Comparison of ENCODE assay signal across 16 mouse cellular contexts in genomic region chr13:52921065-52921825, GRCm38 (mm10). TPM values are rescaled to one million over a fixed set of nuclear protein-coding genes. Genes with fewer than 3 reads are reported as not detected.
DNase-seq lines count a peak whose midpoint lies in the region; ATAC-seq and TF ChIP-seq lines count a peak whose summit lies in the region.
"Had no signal": no experiment of that assay in that cellular context is flagged by ENCODE, and none has a peak within 500 bp of the region (broad histone marks: within the 10 kb centered on the region; RNA-seq: fewer than 3 reads in every experiment).

No protein-coding gene starts in this region.

- DNase-seq in lung, postnatal 36 days = peak; percentile 12
- DNase-seq in lung, postnatal 0 days (ENCODE audit: low spot score) = no peak
- no peak for DNase-seq in kidney, postnatal 0 days (ENCODE audit: low spot score)
- DNase-seq in lung, postnatal 14 days = no peak
- no peak for DNase-seq in thymus, postnatal 14 days
- DNase-seq: cerebellum, adult 18-20 months; gastrocnemius, postnatal 36 days; lung, embryonic 14.5 days had no signal

- no peak overlapping the region for H3K4me3 ChIP-seq in lung, postnatal 0 days (ENCODE audit: low read depth, low read length)
- H3K4me3 ChIP-seq in kidney, postnatal 0 days (replicated peaks; ENCODE audit: low read depth, low read length) = no peak overlapping the region
- no peak overlapping the region for H3K4me3 ChIP-seq in forebrain, embryonic 12.5 days (replicated peaks)
- H3K4me3 ChIP-seq: embryonic facial prominence, embryonic 13.5 days; heart, embryonic 13.5 days; hindbrain, embryonic 10.5 days; limb, embryonic 13.5 days; neural tube, embryonic 12.5 days had no signal

- 65% methylated on average over 7 of the region's 7 CpGs for WGBS in lung, postnatal 0 days
- 57% methylated on average over 7 of the region's 7 CpGs for WGBS in kidney, postnatal 0 days
- WGBS in forebrain, embryonic 12.5 days = 83% methylated on average over 7 of the region's 7 CpGs

- no peak overlapping the region for H3K27ac ChIP-seq in lung, postnatal 0 days (ENCODE audit: low read length)
- peak overlapping the region; percentile 19; the same call in 1 of the 2 replicates for H3K27ac ChIP-seq in kidney, postnatal 0 days
- no peak overlapping the region for H3K27ac ChIP-seq in forebrain, embryonic 12.5 days
- H3K27ac ChIP-seq: embryonic facial prominence, embryonic 13.5 days; heart, embryonic 13.5 days; hindbrain, embryonic 10.5 days; limb, embryonic 13.5 days; neural tube, embryonic 12.5 days had no signal

- TF ChIP-seq EP300 in lung, postnatal 0 days (IDR thresholded peaks at IDR 0.05) = no peak

- H3K9me3 ChIP-seq in lung, postnatal 0 days (ENCODE audit: low read length) = no peaks in the 10 kb centered on the region
- no peaks in the 10 kb centered on the region for H3K9me3 ChIP-seq in kidney, postnatal 0 days (replicated peaks; ENCODE audit: low read length)
- no peaks in the 10 kb centered on the region for H3K9me3 ChIP-seq in forebrain, embryonic 12.5 days
- H3K9me3 ChIP-seq: heart, embryonic 13.5 days; hindbrain, embryonic 10.5 days; limb, embryonic 13.5 days; megakaryocyte, embryonic 14.5 days; neural tube, embryonic 12.5 days had no signal

- TF ChIP-seq CTCF in lung, postnatal 0 days (IDR thresholded peaks at IDR 0.05) = no peak
- TF ChIP-seq CTCF in kidney, postnatal 0 days (IDR thresholded peaks at IDR 0.05; ENCODE audit: low read depth) = no peak

- H3K9ac ChIP-seq in lung, postnatal 0 days (replicated peaks; ENCODE audit: low read depth) = no peak overlapping the region
- H3K9ac ChIP-seq in kidney, postnatal 0 days (ENCODE audit: low read depth, low read length) = no peak overlapping the region
- H3K9ac ChIP-seq in forebrain, embryonic 12.5 days = no peak overlapping the region
- H3K9ac ChIP-seq: embryonic facial prominence, embryonic 13.5 days; heart, embryonic 13.5 days; limb, embryonic 13.5 days; lung, embryonic 14.5 days; neural tube, embryonic 12.5 days had no signal

- H3K27me3 ChIP-seq in lung, postnatal 0 days (replicated peaks; ENCODE audit: insufficient read depth, low read length) = no peaks in the 10 kb centered on the region
- H3K27me3 ChIP-seq in kidney, postnatal 0 days (ENCODE audit: insufficient read depth, low read length) = no peaks in the 10 kb centered on the region
- H3K27me3 ChIP-seq in forebrain, embryonic 12.5 days = no peaks in the 10 kb centered on the region
- H3K27me3 ChIP-seq: embryonic facial prominence, embryonic 13.5 days; heart, embryonic 13.5 days; limb, embryonic 13.5 days; megakaryocyte, embryonic 14.5 days; neural tube, embryonic 12.5 days had no signal

- H3K36me3 ChIP-seq in lung, postnatal 0 days (ENCODE audit: insufficient read depth, low read length) = peaks cover 4% of the 10 kb centered on the region; the same call in 1 of the 2 replicates
- peaks cover 8% of the 10 kb centered on the region; the same call in 1 of the 2 replicates for H3K36me3 ChIP-seq in kidney, postnatal 0 days (ENCODE audit: insufficient read depth, low read length)
- no peaks in the 10 kb centered on the region for H3K36me3 ChIP-seq in forebrain, embryonic 12.5 days (replicated peaks)

- H3K4me1 ChIP-seq in lung, postnatal 0 days (ENCODE audit: insufficient read depth, low read depth, low read length) = no peaks in the 10 kb centered on the region
- H3K4me1 ChIP-seq in kidney, postnatal 0 days (replicated peaks; ENCODE audit: insufficient read depth, low read length) = no peaks in the 10 kb centered on the region
- H3K4me1 ChIP-seq in forebrain, embryonic 12.5 days = peaks cover 4% of the 10 kb centered on the region; the same call in 1 of the 2 replicates
- H3K4me1 ChIP-seq: neural tube, embryonic 12.5 days had no signal

- ATAC-seq in lung, postnatal 0 days = no peak
- peak; percentile 38; the same call in 1 of the 2 replicates for ATAC-seq in granulocyte monocyte progenitor cell, adult 5-6 weeks (replicated peaks; ENCODE audit: poor library complexity, severe bottlenecking)
- ATAC-seq in kidney, postnatal 0 days (replicated peaks; ENCODE audit: low FRiP score, low read depth) = peak; percentile 57; the same call in 1 of the 2 replicates
- no peak for ATAC-seq in forebrain, embryonic 12.5 days (ENCODE audit: low FRiP score)

- no peak overlapping the region for H3K4me2 ChIP-seq in lung, postnatal 0 days (replicated peaks; ENCODE audit: low read depth, low read length)
- no peak overlapping the region for H3K4me2 ChIP-seq in kidney, postnatal 0 days (ENCODE audit: low read length)
- H3K4me2 ChIP-seq in forebrain, embryonic 12.5 days = no peak overlapping the region
- H3K4me2 ChIP-seq: embryonic facial prominence, embryonic 13.5 days; heart, embryonic 13.5 days; limb, embryonic 13.5 days; lung, embryonic 14.5 days; neural tube, embryonic 12.5 days had no signal

RNA-seq across cellular contexts. Expression of gene Auh, which starts 8.2 kb away (rescaled TPM):
- polyA plus RNA-seq in lung, postnatal 0 days (2015; fragmentation: Nextera tagmentation; extraction: Ambion mirVana) = 43.3 and 45.1 TPM in 2 replicates
- total RNA-seq in granulocyte monocyte progenitor cell, adult 5-6 weeks (2014; fragmentation: Nextera tagmentation) = 29.2 and 35.9 TPM in 2 replicates
- total RNA-seq in granulocyte monocyte progenitor cell, adult 5-6 weeks (2017) = 34.6 and 37.1 TPM in 2 replicates
- polyA plus RNA-seq in kidney, postnatal 0 days (2015; fragmentation: Nextera tagmentation; extraction: Ambion mirVana) = 79.5 and 81.3 TPM in 2 replicates
- polyA plus RNA-seq in forebrain, embryonic 12.5 days (2016; fragmentation: Nextera tagmentation; extraction: Ambion mirVana) = 38.9 and 42.7 TPM in 2 replicates

RNA-seq across cellular contexts. Expression of gene Nfil3, which starts 59.6 kb away (rescaled TPM):
- polyA plus RNA-seq in lung, postnatal 0 days (2015; fragmentation: Nextera tagmentation; extraction: Ambion mirVana) = 18.6 and 18.7 TPM in 2 replicates
- 3.9 and 8.3 TPM in 2 replicates for total RNA-seq in granulocyte monocyte progenitor cell, adult 5-6 weeks (2014; fragmentation: Nextera tagmentation)
- total RNA-seq in granulocyte monocyte progenitor cell, adult 5-6 weeks (2017) = 14.0 and 14.5 TPM in 2 replicates
- polyA plus RNA-seq in kidney, postnatal 0 days (2015; fragmentation: Nextera tagmentation; extraction: Ambion mirVana) = 17.0 and 17.1 TPM in 2 replicates
- 27.3 and 28.8 TPM in 2 replicates for polyA plus RNA-seq in forebrain, embryonic 12.5 days (2016; fragmentation: Nextera tagmentation; extraction: Ambion mirVana)

Comparison
In these comparisons a context has a peak if more than half of its experiments do, and no peak if none do; other contexts are left out.
1. ATAC-seq: peak in granulocyte monocyte progenitor cell, adult 5-6 weeks (single experiment) and kidney, postnatal 0 days (single experiment); none in lung, postnatal 0 days (single experiment) and forebrain, embryonic 12.5 days (single experiment).